Mouse (Mus musculus) liver, embryonic 14.5 days (tissue): ENCODE results near the gene Mocs1. TPM values are rescaled to one million over a fixed set of nuclear protein-coding genes. Genes with fewer than 3 reads are reported as not detected.

ENCODE experiments used
- ATAC-seq: fragments of 200-750 bp; cut with Nextera tagmentation; 2 replicates; pipeline ENCODE4 v1.8.0; 2017; ENCODE audit warnings: moderate number of reproducible peaks, mild to moderate bottlenecking, moderate library complexity; ENCODE audit not compliant: insufficient read depth
- DNase-seq, 3 experiments: peaks; one replicate each; pipeline ENCODE4 v3.0.0-alpha.2; 2012 to 2013; ENCODE audit warnings: low read depth in 3 of 3, low spot score in 3 of 3
- H3K27ac ChIP-seq: fragments of 300-500 bp; sonication (generic); 2 replicates; pipeline ENCODE4 v1.5.1; 2014; ENCODE audit warnings: moderate library complexity, mild to moderate bottlenecking, control low read depth, inconsistent platforms
- H3K27me3 ChIP-seq: fragments of 300-500 bp; sonication (generic); 2 replicates; pipeline ENCODE4 v1.6.1; 2014; ENCODE audit warnings: mild to moderate bottlenecking, low read length, moderate library complexity; ENCODE audit not compliant: control insufficient read depth, insufficient read depth
- H3K36me3 ChIP-seq: fragments of 300-500 bp; sonication (generic); replicated peaks from 2 replicates; pipeline ENCODE4 v1.6.1; 2014; ENCODE audit warnings: low read depth; ENCODE audit not compliant: control insufficient read depth, insufficient read depth
- H3K4me1 ChIP-seq, 2 experiments: fragments of 200-500 bp in 1 of 2; fragments of 300-500 bp in 1 of 2; sonication (generic) in 1 of 2; replicated peaks; 2 replicates each; pipeline ENCODE4 v1.6.1; 2012 to 2014; ENCODE audit warnings: antibody characterized with exemption in 1 of 2, inconsistent platforms in 1 of 2, low read length in 1 of 2; ENCODE audit not compliant: control insufficient read depth in 2 of 2, insufficient read depth in 2 of 2
- H3K4me2 ChIP-seq: fragments of 300-500 bp; sonication (generic); 2 replicates; pipeline ENCODE4 v1.6.1; 2014; ENCODE audit warnings: low read depth, mild to moderate bottlenecking, control low read depth, moderate library complexity
- H3K4me3 ChIP-seq, 2 experiments: fragments of 200-500 bp in 1 of 2; fragments of 300-500 bp in 1 of 2; sonication (generic) in 1 of 2; 2 replicates each; pipeline ENCODE4 v1.5.1; 2012 to 2014; ENCODE audit warnings: low read depth in 2 of 2, low read length in 2 of 2, mild to moderate bottlenecking in 2 of 2, control low read depth in 1 of 2, inconsistent platforms in 1 of 2, moderate library complexity in 1 of 2; ENCODE audit not compliant: insufficient read depth in 1 of 2
- H3K9ac ChIP-seq: fragments of 300-500 bp; sonication (generic); replicated peaks from 2 replicates; pipeline ENCODE4 v1.6.1; 2014; ENCODE audit warnings: mild to moderate bottlenecking, control low read depth, moderate library complexity
- H3K9me3 ChIP-seq: fragments of 300-500 bp; sonication (generic); 2 replicates; pipeline ENCODE4 v1.6.1; 2016; ENCODE audit warnings: low read length, mixed read lengths; ENCODE audit not compliant: control insufficient read depth
- CTCF ChIP-seq: IDR thresholded peaks from 2 replicates; pipeline ENCODE4 v1.5.1; 2016; ENCODE audit warnings: antibody characterized with exemption, low read depth, control low read depth
- EP300 ChIP-seq: IDR thresholded peaks from 2 replicates; pipeline ENCODE4 v1.6.1; 2016; ENCODE audit warnings: antibody characterized with exemption, low read depth
- whole genome bisulfite sequencing: fragments of 180-500 bp; shearing (Covaris S2); extraction: QIAGEN DNeasy Blood & Tissue Kit; methylation state at CpG from one replicate; pipeline ENCODE4 v1.1.7; 2014; ENCODE audit not compliant: insufficient replicate concordance; 5-methylcytosine and 5-hydroxymethylcytosine counted together
- polyA plus RNA-seq, 2 experiments: library from polyadenylated mRNA; depleted of rRNA in 1 of 2; stranded (reverse) in 1 of 2; unstranded in 1 of 2; fragments of >200 nt; fragmentation: Nextera tagmentation in 1 of 2; extraction: Ambion mirVana in 1 of 2; gene quantifications; 2 replicates each; pipeline versions ENCODE4 v1.2.1 to v1.2.3; 2012 to 2014

Gene Mocs1
- polyA plus RNA-seq, 2 experiments: 8.0 to 16.2 TPM

GRCm38 (mm10) chr17:49472626-49473025 lies 44.5 kb downstream of the Mocs1 start:
- H3K9ac ChIP-seq: no peak overlapping the region
- no peak for DNase-seq
- H3K27ac ChIP-seq: no peak overlapping the region
- H3K9me3 ChIP-seq: no peaks in the 10 kb centered on the region
- H3K27me3 ChIP-seq: no peaks in the 10 kb centered on the region
- H3K36me3 ChIP-seq: no peaks in the 10 kb centered on the region
- H3K4me3 ChIP-seq: no peak overlapping the region
- TF ChIP-seq EP300: no peak
- no peak for TF ChIP-seq CTCF
- no peak for ATAC-seq
- no peaks in the 10 kb centered on the region for H3K4me1 ChIP-seq
- no peak overlapping the region for H3K4me2 ChIP-seq
- 54% methylated on average over 8 of the region's 8 CpGs for WGBS

GRCm38 (mm10) chr17:49474051-49474450 lies 45.9 kb downstream of the Mocs1 start:
- no peak overlapping the region for H3K4me3 ChIP-seq
- no peaks in the 10 kb centered on the region for H3K27me3 ChIP-seq
- no peak overlapping the region for H3K4me2 ChIP-seq
- H3K9me3 ChIP-seq: no peaks in the 10 kb centered on the region
- H3K4me1 ChIP-seq: no peaks in the 10 kb centered on the region
- no peak overlapping the region for H3K9ac ChIP-seq
- no peak overlapping the region for H3K27ac ChIP-seq
- no peaks in the 10 kb centered on the region for H3K36me3 ChIP-seq
- no peak for DNase-seq
- no peak for ATAC-seq
- WGBS: 70% methylated on average over 4 of the region's 4 CpGs
- no peak for TF ChIP-seq CTCF
- TF ChIP-seq EP300: no peak

DNA sequence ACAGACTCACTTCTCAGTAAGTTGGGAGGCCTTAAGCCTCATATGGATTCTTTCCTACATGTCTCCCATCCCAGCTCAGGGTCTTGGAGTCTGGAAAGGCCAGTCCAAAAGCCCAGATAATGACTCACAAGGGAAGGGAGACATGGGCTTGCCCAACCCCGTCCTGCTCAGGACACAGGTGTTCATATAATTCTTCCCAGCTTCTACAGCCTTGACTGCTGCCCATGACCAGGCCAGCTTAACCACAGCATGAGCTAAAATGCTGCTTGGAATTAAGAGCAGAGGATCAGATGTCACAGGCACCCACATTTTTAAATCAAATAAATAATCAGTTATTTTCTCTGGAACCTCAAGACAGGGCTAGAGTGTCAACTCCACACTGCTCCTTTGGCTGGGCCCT lies 47.0 kb downstream of the Mocs1 start:
- Histone ChIP-seq H3K9me3 (no peaks in the 10 kb centered on the region), H3K27ac (no peak overlapping the region), H3K4me2 (no peak overlapping the region), H3K4me3 (no peak overlapping the region), H3K36me3 (no peaks in the 10 kb centered on the region), H3K27me3 (no peaks in the 10 kb centered on the region), H3K9ac (no peak overlapping the region), H3K4me1 (no peaks in the 10 kb centered on the region)
- ATAC-seq (no peak), DNase-seq (no peak)
- 48% methylated on average over 1 of the region's 1 CpGs for WGBS
- no peak for TF ChIP-seq CTCF
- no peak for TF ChIP-seq EP300

DNA sequence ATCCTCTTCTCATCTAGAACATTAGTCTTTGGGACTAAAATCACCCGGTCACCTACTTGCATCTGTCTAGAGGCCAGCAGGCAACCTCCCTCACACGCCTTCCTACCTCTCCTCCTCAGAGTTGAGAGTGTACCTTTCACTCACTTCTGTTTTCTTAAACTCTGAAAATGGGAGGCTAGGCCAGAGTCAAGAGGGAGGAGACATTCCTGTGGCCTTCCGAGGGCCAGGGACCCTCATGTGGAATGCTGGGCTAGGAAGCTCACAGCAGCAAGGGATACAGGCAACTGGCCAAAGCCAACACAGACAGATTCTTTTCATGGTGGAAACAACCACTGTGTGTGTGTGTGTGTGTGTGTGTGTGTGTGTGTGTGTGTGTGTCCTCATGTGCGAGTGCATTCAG lies 49.2 kb downstream of the Mocs1 start:
- H3K4me2 ChIP-seq: no peak overlapping the region
- no peak overlapping the region for H3K4me3 ChIP-seq
- no peaks in the 10 kb centered on the region for H3K36me3 ChIP-seq
- WGBS: 53% methylated on average over 4 of the region's 4 CpGs
- no peak for TF ChIP-seq CTCF
- no peak for TF ChIP-seq EP300
- no peaks in the 10 kb centered on the region for H3K27me3 ChIP-seq
- H3K9ac ChIP-seq: no peak overlapping the region
- H3K4me1 ChIP-seq: no peaks in the 10 kb centered on the region
- DNase-seq: no peak
- no peak overlapping the region for H3K27ac ChIP-seq
- no peaks in the 10 kb centered on the region for H3K9me3 ChIP-seq
- no peak for ATAC-seq

DNA sequence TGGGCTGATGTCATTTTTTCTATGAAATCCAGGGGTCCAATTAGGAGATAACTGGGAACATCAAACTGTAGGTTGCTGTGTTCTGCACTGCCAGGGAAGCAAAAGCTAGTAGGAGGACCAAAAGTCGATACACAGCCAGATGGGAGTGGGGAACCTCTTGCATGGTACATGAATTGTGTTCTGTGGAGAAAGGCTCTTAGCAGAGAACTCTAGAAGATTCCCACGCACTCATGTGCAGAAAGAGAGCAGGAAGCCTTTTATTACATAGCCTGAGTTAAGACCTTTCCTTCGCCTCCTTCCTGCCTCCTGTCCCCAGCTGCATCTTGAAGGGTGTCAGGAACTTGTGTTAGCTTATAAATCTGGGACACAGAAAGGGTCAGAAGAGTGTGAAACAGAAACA lies 53.7 kb downstream of the Mocs1 start:
- Histone ChIP-seq H3K4me3 (no peak overlapping the region), H3K9me3 (no peaks in the 10 kb centered on the region), H3K4me1 (no peaks in the 10 kb centered on the region), H3K27me3 (no peaks in the 10 kb centered on the region), H3K9ac (no peak overlapping the region), H3K36me3 (no peaks in the 10 kb centered on the region), H3K4me2 (no peak overlapping the region), H3K27ac (no peak overlapping the region)
- no peak for TF ChIP-seq CTCF
- no peak for TF ChIP-seq EP300
- no peak for DNase-seq
- ATAC-seq: no peak
- WGBS: 53% methylated on average over 3 of the region's 3 CpGs

DNA sequence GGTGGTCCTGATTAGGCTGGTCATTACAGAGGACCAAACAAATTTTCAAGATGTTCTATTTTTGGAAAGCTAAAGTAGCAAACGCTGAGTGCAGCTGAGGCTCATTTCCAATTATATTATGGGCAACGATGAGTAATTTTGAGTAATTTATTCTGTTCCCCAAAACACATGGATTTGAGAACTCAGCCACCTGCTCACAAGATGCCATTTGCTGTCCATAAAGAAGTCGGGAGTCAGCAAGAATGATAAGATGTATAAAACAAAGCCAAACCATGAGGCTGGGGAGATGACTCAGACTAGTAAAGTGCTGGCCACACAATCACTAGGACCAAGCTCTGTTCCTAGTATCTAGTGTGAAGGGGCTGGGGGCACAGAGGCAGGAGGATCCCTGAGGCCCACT lies 56.3 kb downstream of the Mocs1 start:
- 61% methylated on average over 3 of the region's 3 CpGs for WGBS

More for the DNA sequence above, 56.3 kb downstream of the Mocs1 start:
- TF ChIP-seq EP300 (no peak), CTCF (no peak)
- no peak overlapping the region for H3K4me2 ChIP-seq
- H3K9ac ChIP-seq: no peak overlapping the region
- DNase-seq: no peak
- no peak for ATAC-seq
- no peaks in the 10 kb centered on the region for H3K36me3 ChIP-seq
- H3K4me3 ChIP-seq: no peak overlapping the region
- H3K27me3 ChIP-seq: no peaks in the 10 kb centered on the region
- H3K4me1 ChIP-seq: no peaks in the 10 kb centered on the region
- no peak overlapping the region for H3K27ac ChIP-seq
- no peaks in the 10 kb centered on the region for H3K9me3 ChIP-seq
